Mouse (Mus musculus) hindbrain, postnatal 0 days (tissue): ENCODE data around the gene Bcl2l13. TPM values are rescaled to one million over a fixed set of nuclear protein-coding genes. Genes with fewer than 3 reads are reported as not detected.

Experiments
- ATAC-seq: fragments of 200-750 bp; cut with Nextera tagmentation; 2 replicates; pipeline ENCODE4 v1.8.0; 2017; ENCODE audit warnings: mild to moderate bottlenecking, moderate TSS enrichment, moderate library complexity
- DNase-seq: peaks from one replicate; pipeline ENCODE4 v3.0.0-alpha.2; 2015; ENCODE audit warnings: low spot score
- H3K27ac ChIP-seq: fragments of 300-500 bp; sonication (generic); 2 replicates; pipeline ENCODE4 v1.5.1; 2014; ENCODE audit warnings: mild to moderate bottlenecking
- H3K27me3 ChIP-seq: fragments of 300-500 bp; sonication (generic); 2 replicates; pipeline ENCODE4 v1.6.1; 2014; ENCODE audit warnings: low read length, mixed read lengths; ENCODE audit not compliant: insufficient read depth
- H3K36me3 ChIP-seq: fragments of 300-500 bp; sonication (generic); 2 replicates; pipeline ENCODE4 v1.6.1; 2014; ENCODE audit warnings: low read length, mixed read lengths; ENCODE audit not compliant: insufficient read depth
- H3K4me1 ChIP-seq: fragments of 300-500 bp; sonication (generic); 2 replicates; pipeline ENCODE4 v1.6.1; 2014; ENCODE audit warnings: antibody characterized with exemption, low read length, mixed read lengths; ENCODE audit not compliant: insufficient read depth
- H3K4me2 ChIP-seq: fragments of 300-500 bp; sonication (generic); 2 replicates; pipeline ENCODE4 v1.6.1; 2014; ENCODE audit warnings: low read depth, mild to moderate bottlenecking, low read length, moderate library complexity, mixed read lengths
- H3K4me3 ChIP-seq: fragments of 300-500 bp; sonication (generic); 2 replicates; pipeline ENCODE4 v1.5.1; 2014; ENCODE audit warnings: low read length
- H3K9ac ChIP-seq: fragments of 300-500 bp; sonication (generic); replicated peaks from 2 replicates; pipeline ENCODE4 v1.6.1; 2014; ENCODE audit warnings: mild to moderate bottlenecking, low read length, moderate library complexity, mixed read lengths
- H3K9me3 ChIP-seq: fragments of 300-500 bp; sonication (generic); 2 replicates; pipeline ENCODE4 v1.6.1; 2016; ENCODE audit warnings: low read length, mixed read lengths
- CTCF ChIP-seq: IDR thresholded peaks from 2 replicates; pipeline ENCODE4 v1.5.1; 2016; ENCODE audit warnings: antibody characterized with exemption, control low read depth, low read depth
- WGBS: fragments of 180-500 bp; shearing (Covaris S2); extraction: QIAGEN DNeasy Blood & Tissue Kit; methylation state at CpG from one replicate; pipeline ENCODE4 v1.1.7; 2014; 5-methylcytosine and 5-hydroxymethylcytosine counted together
- polyA plus RNA-seq: library from polyadenylated mRNA; unstranded; fragments of >200 nt; fragmentation: Nextera tagmentation; extraction: Ambion mirVana; gene quantifications from 2 replicates; pipeline ENCODE4 v1.2.1, GENCODE M21; 2015
- total RNA-seq: library from RNA; depleted of rRNA; stranded (reverse); fragments of >200 nt; gene quantifications from 2 replicates; pipeline ENCODE4 v1.2.3, GENCODE M21; 2014; rRNA removed

The Bcl2l13 gene
- 41.0 and 177 TPM in 2 replicates for total RNA-seq
- 25.5 and 27.6 TPM in 2 replicates for polyA plus RNA-seq

- Histone ChIP-seq H3K4me2 (peak within 1 kb of the TSS; percentile 85), H3K4me3 (peak within 1 kb of the TSS; percentile 69), H3K27ac (peak within 1 kb of the TSS; percentile 95), H3K4me1 (no peaks in the 10 kb centered on the region), H3K36me3 (no peaks in the 10 kb centered on the region), H3K9me3 (no peaks in the 10 kb centered on the region), H3K27me3 (no peaks in the 10 kb centered on the region), H3K9ac (peak within 1 kb of the TSS; percentile 85)
- TF ChIP-seq CTCF = peak; percentile 67
- ATAC-seq (peak; percentile 96), DNase-seq (peak; percentile 93)
- WGBS = 4% methylated on average over 40 of the region's 40 CpGs
Measured at GRCm38 (mm10) chr6:120835474-120836374, at the start of gene Bcl2l13. Bcl2l13 (plus strand) TSS chr6:120836212.

- Histone ChIP-seq H3K9me3 (no peaks in the 10 kb centered on the region), H3K4me2 (no peak overlapping the region), H3K9ac (no peak overlapping the region), H3K4me3 (no peak overlapping the region), H3K4me1 (no peaks in the 10 kb centered on the region), H3K27me3 (no peaks in the 10 kb centered on the region), H3K36me3 (peaks cover 11% of the 10 kb centered on the region), H3K27ac (no peak overlapping the region)
- WGBS = 78% methylated on average over 5 of the region's 5 CpGs
- DNase-seq (no peak), ATAC-seq (no peak)
- no peak for TF ChIP-seq CTCF
Measured at GRCm38 (mm10) chr6:120788068-120788607, 47.9 kb upstream of the Bcl2l13 start.

- H3K9me3 ChIP-seq = no peaks in the 10 kb centered on the region
- ATAC-seq (no peak), DNase-seq (peak; percentile 68)
- H3K4me2 ChIP-seq = no peak overlapping the region
- peaks cover 18% of the 10 kb centered on the region for H3K36me3 ChIP-seq
- no peaks in the 10 kb centered on the region for H3K4me1 ChIP-seq
- no peak overlapping the region for H3K27ac ChIP-seq
- TF ChIP-seq CTCF = peak; percentile 26
- no peak overlapping the region for H3K9ac ChIP-seq
- no peak overlapping the region for H3K4me3 ChIP-seq
- H3K27me3 ChIP-seq = no peaks in the 10 kb centered on the region
Measured at GRCm38 (mm10) chr6:120788904-120789303, 47.1 kb upstream of the Bcl2l13 start.

- Histone ChIP-seq H3K27ac (no peak overlapping the region), H3K4me3 (no peak overlapping the region), H3K36me3 (peaks cover 28% of the 10 kb centered on the region), H3K27me3 (no peaks in the 10 kb centered on the region), H3K4me1 (no peaks in the 10 kb centered on the region), H3K4me2 (no peak overlapping the region), H3K9ac (no peak overlapping the region), H3K9me3 (no peaks in the 10 kb centered on the region)
- no peak for DNase-seq
- TF ChIP-seq CTCF = no peak
- ATAC-seq = no peak
- WGBS = 90% methylated on average over 11 of the region's 11 CpGs
Measured at GRCm38 (mm10) chr6:120790153-120790552, 45.9 kb upstream of the Bcl2l13 start.

GRCm38 (mm10) chr6:120790717-120791116 is 45.3 kb upstream of the Bcl2l13 start:
- Histone ChIP-seq H3K27ac (no peak overlapping the region), H3K9ac (no peak overlapping the region), H3K4me2 (no peak overlapping the region), H3K36me3 (peaks cover 34% of the 10 kb centered on the region), H3K27me3 (no peaks in the 10 kb centered on the region), H3K4me3 (no peak overlapping the region), H3K4me1 (no peaks in the 10 kb centered on the region), H3K9me3 (no peaks in the 10 kb centered on the region)
- ATAC-seq = no peak
- 69% methylated on average over 5 of the region's 5 CpGs for WGBS
- DNase-seq = peak; percentile 19
- no peak for TF ChIP-seq CTCF

GRCm38 (mm10) chr6:120792947-120793346 is 43.1 kb upstream of the Bcl2l13 start:
- WGBS = 82% methylated on average over 8 of the region's 8 CpGs
- ATAC-seq (no peak), DNase-seq (peak; percentile 51)
- Histone ChIP-seq H3K4me1 (no peaks in the 10 kb centered on the region), H3K27ac (no peak overlapping the region), H3K36me3 (peaks cover 53% of the 10 kb centered on the region), H3K27me3 (no peaks in the 10 kb centered on the region), H3K4me3 (no peak overlapping the region), H3K4me2 (no peak overlapping the region), H3K9me3 (no peaks in the 10 kb centered on the region), H3K9ac (no peak overlapping the region)
- TF ChIP-seq CTCF = peak; percentile 54
